Mouse (Mus musculus) small intestine, adult 2 months (tissue): ENCODE data around the gene Tnfrsf17.

Source experiments
- CTCF ChIP-seq: fragments of 200-500 bp; IDR thresholded peaks from 2 replicates; pipeline ENCODE4 v1.5.1; 2012; ENCODE audit warnings: low read depth, mild to moderate bottlenecking, control low read depth, inconsistent platforms, low read length, moderate library complexity, mixed read lengths; ENCODE audit not compliant: insufficient replicate concordance, insufficient read length; ENCODE audit errors: extremely low read depth
- POLR2A ChIP-seq: fragments of 200-500 bp; IDR thresholded peaks from 2 replicates; pipeline ENCODE4 v1.6.1; 2012; ENCODE audit warnings: low read depth, mild to moderate bottlenecking, control low read depth, inconsistent platforms, low read length, moderate library complexity

DNA sequence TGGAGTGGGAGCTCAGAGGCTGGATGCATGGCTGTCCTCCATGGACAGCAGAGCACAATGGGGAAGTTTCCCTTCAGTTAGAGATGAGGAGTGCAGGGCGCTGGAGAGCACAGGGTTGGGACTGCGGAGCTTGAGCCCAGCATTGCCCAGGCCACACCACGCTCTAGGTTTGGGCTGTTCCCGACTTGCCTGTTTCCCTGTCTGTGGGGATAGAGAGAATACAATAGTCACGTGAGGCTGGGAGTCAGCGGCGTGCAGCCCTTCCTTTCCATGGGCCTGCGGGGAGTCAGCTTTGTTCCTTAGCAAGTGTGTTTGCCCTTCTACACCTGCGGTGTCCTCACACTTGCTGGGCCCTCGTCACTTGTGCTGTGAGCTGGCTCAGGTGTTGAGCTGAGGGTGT, 46.3 kb downstream of the Tnfrsf17 start:
- no peak for TF ChIP-seq CTCF
- TF ChIP-seq POLR2A: no peak
